Mouse (Mus musculus): ENCODE results near the gene Mus81.
A peak's percentile ranks its signal among the peaks of the same experiment; 100 is the strongest.
"Not testable (repeated sequence)": the region's sequence is repeated elsewhere in the genome, so short reads cannot be mapped to it uniquely, and the experiment has no call there.

Gene Mus81

DNA sequence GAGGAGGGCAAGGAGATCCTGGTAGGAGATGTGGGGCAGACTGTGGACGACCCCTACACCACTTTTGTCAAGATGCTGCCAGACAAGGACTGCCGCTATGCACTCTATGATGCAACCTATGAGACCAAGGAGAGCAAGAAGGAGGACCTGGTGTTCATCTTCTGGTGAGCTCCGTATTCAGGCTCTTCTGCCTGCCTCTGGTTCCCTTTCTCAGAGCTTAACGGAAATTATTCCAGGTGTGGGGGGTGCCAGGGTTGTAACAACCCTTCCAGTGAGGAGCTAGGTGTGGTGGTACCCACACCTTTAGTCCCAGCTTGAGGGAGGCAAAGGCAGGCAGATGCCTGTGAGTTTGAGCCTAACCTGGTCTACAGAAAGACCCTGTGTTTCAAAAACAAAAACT lies 4.4 kb upstream of the Mus81 start:
- no peak for DNase-seq (ENCODE audit: low spot score in 2 of 2)

DNA sequence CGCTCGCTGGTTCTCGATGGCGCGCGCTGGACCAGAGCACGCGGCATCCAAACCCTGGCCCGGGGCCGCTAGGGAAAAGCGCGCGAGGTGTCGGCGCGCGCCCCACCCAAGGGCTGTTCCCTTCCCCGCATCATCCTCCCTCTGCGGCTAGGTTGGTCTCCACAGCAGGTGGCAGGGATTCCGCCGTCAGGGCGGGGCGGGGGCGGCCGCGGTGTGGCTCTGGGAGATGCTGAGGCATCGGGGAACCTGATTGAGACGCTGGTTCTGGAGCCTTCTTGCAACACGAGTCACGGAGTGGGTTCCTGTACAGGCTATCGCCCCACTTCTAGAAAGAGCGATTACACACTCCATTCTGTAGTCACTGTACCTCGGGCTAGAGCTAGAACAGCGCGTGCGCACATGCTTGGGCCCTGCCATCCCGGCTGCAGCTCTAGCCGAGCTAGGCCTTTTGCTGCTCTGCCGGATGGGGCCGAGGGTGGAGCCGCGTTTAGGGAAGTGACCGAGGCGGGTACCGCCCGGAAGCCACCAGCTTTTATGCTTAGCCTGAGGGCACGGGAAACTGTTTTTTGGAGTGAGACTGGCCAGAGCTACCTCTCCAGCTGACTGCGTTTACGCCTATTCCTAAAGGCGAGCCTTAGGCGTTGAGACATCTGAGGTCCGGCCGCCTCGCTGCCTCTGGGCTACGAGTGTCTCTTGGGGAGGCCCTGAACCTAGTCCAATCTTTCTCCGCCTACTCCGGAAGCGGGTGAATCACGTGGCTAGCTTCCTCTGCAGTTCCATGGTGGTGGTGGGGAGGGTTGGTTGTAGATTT lies 2.9 kb upstream of the Mus81 start:
- DNase-seq (ENCODE audit: low spot score in 2 of 2): peak; percentile 76 to 86

DNA sequence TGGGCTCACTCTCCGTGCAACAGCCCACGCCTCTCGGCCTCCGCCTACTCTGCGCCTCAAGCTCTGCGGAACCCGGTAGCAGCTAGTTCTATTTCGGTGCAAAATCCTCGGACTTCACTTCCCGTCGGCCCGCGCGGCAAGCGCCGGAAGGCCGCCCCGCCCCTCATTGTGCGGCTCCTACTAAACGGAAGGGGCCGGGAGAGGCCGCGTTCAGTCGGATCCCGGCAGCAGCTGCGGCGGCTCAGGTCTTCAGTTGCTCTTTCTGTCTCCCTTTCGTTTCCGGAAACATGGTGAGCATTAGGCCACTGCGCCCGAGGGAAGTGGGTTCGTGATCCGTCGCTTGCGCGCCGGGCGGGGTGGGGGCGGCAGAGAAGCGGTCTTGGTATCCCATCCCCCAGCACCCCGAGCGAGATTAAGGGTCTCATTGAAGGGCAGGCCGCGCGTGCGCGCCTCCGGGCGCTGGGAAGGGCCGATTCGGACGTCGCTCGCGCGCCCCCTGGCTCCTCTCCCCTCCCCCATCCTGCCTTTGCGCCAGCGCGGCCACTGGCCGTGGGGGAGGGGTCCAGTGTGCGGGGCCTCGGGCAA lies 2.2 kb upstream of the Mus81 start, which contains the start of gene Cfl1:
Cfl1 (plus strand) TSS at position 143 of the 585 bp plus-strand sequence.
- DNase-seq (ENCODE audit: low spot score in 2 of 2): peak; percentile 87 to 92

DNA sequence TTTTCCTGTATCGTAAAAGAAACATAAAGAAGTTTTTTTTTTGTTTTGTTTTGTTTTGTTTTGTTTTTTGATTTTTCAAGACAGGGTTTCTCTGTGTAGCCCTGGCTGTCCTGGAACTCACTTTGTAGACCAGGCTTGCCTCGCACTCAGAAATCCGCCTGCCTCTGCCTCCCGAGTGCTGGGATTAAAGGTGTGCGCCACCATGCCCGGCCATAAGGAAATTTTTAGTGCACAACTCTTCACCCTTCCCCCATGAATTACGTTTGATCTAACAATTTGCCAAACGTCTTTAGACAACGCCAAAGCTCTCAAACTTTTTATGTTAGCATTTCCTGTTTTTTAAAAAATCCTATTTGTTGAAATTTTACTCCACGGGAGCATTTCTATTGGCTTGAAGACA lies 1.5 kb upstream of the Mus81 start:
- not testable (repeated sequence) for DNase-seq (ENCODE audit: low spot score in 2 of 2)

DNA sequence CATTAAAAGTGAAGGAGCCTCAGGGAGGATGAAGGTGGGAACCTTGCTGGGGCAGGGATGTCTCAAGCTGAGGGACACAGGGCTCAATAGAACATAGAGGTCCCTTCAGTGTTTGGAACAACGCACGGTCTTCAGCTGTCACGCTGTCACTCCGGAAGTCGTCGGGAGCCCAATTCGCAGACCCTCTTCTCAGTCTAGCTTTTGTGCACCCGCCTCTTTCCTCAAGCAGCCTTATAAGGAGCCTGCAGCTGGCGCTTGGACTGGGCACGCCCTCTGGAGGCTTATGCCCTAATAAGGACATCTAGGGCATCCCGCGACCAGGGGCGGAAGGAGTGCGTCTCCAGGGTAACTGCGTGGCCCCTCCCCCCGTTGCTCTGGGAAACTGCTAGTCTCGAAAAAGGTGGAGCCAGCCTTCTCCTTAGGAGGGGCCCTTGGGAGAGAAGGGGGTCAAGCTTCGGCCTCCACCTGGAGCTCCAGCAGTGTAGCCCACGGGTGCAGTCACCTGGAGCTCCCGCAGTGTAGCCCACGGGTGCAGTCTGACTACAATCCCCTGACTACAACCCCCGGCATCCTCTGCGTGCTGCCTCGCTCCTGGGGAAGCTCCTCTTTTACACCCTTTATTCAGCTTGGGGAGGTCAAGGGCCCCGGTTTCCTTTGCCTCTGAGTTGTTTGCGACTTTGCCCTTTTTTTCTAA lies 823 bp upstream of the Mus81 start:
- peak; percentile 97 for DNase-seq (ENCODE audit: low spot score in 2 of 2)

DNA sequence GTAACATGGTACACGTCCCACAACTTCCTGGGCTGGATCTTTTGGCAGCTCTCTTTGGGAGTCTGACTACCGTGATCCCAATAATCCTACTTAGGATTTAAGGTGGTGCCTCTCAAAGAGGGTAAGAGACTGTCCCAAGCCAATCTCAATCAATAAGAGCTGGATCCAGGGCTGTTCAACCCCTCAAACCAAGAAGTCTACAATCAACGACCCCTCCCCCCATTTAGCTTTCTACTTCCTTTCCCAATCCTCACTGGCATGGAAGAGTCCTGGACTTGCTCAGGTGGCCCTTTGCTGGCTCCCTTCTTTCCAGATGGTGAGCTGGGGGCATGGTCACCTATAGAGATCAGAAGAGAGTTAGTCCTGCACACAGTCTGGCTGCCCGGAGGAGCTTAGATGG lies 1.4 kb downstream of the Mus81 start:
- DNase-seq (ENCODE audit: low spot score in 2 of 2): no peak

DNA sequence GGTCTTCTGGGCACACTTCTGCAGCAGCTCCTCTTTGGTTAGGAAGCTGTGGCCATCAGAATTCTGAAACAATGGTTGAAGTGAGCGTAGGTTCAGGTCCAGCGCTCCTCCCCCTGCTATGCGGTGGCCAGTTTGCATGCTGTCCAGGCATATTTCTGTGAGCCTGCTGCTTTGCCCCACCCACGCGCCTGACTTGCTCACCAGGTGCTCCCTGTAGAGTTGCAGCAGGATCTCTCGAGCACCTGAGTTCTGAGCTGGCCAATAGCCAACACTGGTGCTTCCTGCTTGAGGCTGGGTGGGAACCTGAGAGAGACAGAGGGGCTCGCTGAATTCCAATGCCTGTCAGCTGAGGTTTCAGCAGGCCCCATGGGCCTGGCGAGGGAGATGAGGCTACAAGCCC lies 1.9 kb downstream of the Mus81 start:
- DNase-seq (ENCODE audit: low spot score in 2 of 2): no peak

DNA sequence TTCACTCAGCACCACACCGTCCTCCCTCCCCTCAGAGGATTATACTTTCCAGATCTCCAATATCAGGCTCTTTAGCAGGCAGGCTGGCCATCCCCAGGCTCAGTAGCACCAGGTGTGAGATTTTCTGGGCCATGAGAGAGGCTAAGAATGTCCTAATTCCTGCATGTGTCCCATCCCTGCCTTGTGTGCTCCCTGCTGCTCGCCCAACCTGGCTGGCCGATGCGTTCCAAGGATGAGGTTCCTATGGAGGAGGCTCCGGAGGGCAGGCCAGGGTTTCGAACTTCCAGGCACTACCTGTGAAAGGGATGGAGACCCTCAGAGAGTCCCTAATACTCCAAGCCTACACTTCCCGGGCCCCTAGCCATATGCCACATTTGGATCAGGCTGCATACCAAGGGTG lies 2.4 kb downstream of the Mus81 start:
- DNase-seq (ENCODE audit: low spot score in 2 of 2): no peak

DNA sequence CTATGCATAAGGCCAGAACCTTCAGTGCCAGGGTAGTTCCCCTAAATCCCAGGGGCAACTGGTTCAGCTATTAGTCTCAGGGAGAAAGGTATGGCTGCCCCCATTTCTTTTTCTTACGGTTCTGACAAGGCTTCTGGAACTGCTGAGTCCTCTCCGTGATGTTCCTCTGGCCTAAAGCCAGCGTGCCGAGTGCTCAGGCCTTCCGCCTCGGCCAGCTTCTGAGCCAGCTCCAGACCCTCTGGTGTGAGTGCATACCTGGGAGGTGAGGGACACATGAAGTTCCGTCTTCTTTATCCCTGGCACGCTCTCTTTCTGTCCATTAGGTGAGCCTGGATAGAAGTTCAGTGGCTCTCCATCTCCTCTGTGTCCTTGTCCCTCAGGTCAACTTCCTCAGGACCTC lies 2.8 kb downstream of the Mus81 start:
- DNase-seq (ENCODE audit: low spot score in 2 of 2): no peak

DNA sequence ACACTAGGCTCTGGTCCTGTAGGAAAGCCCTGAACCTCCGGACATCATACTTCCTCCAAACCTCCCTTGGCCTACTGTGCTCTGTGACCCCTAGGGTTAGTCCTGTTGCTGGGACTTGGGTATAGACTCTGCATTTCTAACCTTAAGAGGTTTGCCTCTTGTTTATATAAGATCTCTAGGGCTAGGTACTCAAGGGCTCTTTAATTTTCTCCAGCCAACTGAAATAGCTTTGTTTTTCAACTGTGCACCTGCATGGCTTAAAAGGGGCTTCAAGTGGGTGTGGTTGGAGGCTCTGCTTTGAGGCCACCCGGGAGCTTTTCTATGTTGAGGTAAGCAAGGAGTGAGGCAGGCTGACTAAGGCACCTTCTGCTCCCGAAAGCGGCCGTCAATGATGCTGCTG lies 3.7 kb downstream of the Mus81 start:
- DNase-seq (ENCODE audit: low spot score in 2 of 2): no peak

DNA sequence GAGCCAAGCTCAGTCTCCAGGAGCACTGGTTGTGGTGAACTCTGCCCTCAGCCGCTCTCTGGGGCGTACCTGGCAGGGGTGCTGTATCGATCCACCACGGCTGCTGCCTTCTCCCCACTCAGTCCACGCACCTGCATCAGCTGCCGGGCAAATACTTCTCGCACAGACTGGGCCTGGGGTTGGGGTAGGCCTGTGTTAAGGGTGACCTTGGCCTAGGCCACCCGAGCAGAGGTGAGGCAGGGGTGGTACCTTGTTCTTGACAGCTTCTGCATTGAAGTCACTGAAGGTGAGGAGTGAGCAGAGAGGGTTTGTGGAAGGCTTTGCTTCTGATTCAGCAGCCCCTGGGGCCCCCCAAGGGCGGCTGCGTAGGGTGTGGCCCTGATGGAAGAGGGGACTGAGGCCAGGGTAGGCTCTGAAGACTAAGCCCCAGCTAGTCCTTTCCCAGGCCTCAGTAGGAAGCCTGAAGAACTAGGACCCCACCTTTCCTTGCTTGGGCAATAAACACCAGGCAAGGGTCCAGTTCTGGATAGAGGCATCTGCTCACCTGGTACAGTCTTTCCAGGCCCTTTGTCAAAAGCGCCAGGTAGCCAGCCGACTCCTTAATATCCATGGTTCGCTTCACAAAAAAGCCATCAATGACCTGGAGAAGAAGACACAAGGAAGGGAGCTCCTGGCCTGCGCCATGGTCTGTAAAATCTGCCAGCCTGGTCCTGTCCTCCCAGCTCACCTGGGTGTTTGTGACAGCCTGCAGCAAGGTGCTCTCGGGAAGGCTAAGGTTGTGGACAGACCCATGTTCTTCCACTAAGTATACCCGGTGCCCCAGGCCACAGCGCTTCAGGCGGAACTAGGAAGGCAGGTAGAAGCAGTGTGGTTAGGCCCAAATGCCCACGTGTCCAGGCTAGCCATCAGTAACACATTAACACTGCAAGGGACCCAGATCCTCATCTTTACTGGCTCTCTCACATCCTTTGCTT lies 4.5 kb downstream of the Mus81 start:
- no peak for DNase-seq (ENCODE audit: low spot score in 2 of 2)

DNA sequence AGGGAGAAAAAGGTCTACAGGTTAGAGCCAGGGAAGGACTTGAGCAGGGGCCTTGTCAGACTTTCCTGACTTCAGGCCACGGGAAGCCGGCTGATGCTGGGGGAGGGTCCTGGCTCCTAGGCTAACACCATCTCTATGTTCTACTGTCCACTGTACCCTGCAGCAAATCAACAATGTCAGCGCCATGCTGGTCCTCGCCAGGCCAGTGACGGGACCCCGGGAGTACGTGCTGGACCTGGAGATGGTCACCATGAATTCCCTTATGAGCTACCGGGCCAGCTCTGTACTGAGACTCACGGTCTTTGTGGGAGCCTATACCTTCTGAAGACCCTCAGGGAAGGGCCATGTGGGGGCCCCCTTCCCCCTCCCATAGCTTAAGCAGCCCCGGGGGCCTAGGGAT lies 6.8 kb downstream of the Mus81 start:
- DNase-seq (ENCODE audit: low spot score in 2 of 2): no peak

DNA sequence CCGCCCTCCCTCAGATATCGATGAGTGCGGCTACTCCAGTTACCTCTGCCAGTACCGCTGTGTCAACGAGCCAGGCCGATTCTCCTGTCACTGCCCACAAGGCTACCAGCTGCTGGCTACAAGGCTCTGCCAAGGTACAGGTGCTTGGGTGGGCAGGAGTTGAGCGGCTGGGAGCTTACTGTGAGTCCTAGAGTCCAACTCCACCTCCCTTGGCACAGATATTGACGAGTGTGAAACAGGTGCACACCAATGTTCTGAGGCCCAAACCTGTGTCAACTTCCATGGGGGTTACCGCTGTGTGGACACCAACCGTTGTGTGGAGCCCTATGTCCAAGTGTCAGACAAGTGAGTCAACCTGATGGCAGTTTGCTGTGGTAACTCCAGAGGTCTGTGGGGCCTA lies 8.2 kb downstream of the Mus81 start:
- no peak for DNase-seq (ENCODE audit: low spot score in 2 of 2)

DNA sequence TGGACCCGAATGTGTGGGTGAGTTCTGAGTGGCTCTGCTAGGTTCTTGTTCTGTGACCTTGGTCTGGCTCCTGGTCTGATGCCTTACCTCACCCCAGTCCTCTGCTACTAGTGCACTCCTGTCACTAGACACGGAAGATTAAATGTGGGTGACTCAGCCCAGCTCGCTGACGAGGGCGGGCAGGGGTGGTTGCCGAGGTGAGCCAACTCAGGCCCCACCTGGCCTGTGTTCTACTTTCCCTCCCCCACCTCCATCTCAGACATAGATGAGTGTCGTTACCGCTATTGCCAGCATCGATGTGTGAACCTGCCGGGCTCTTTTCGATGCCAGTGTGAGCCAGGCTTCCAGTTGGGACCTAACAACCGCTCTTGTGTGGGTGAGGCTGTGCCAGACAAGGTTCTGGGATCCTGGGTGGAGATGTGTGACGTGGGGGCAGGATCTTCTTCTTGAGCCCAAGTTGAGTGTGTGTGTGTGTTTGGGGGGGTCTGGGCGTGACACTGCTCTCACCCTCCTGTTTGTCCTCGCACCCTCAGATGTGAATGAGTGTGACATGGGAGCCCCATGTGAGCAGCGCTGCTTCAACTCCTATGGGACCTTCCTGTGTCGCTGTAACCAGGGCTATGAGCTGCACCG lies 10.4 kb downstream of the Mus81 start:
- peak in 1 of 2 experiments; percentile 36 for DNase-seq (ENCODE audit: low spot score in 2 of 2)

DNA sequence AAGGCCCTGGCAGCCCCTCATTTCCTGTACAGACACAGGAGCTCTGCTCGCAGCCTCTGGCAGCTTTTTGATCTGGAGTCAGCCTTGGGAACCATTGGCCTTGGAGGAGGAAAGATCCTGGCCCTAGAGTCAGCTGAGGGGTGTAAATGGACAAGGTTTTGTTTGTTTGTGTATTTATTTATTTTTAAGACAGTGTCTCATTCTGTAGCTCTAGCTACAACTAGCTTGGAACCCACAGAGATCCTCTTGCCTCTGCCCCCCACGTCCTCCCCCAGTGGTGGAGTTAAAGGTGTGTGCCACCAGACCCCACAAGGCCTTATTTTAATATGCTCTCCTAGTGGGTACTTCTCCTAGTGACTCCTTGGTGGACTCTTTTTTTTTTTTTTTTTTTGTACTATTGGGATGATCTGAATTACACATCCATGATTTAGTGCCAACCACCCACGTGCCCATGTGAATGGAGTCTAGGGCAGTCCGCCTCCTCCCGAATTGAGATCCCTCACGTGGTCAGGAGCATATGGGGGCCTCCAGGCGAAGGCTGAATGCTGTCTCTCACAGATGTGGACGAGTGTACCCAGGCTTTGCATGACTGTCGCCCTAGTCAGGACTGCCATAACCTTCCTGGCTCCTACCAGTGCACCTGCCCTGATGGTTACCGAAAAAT lies 11.1 kb downstream of the Mus81 start:
- DNase-seq (ENCODE audit: low spot score in 2 of 2): no peak

DNA sequence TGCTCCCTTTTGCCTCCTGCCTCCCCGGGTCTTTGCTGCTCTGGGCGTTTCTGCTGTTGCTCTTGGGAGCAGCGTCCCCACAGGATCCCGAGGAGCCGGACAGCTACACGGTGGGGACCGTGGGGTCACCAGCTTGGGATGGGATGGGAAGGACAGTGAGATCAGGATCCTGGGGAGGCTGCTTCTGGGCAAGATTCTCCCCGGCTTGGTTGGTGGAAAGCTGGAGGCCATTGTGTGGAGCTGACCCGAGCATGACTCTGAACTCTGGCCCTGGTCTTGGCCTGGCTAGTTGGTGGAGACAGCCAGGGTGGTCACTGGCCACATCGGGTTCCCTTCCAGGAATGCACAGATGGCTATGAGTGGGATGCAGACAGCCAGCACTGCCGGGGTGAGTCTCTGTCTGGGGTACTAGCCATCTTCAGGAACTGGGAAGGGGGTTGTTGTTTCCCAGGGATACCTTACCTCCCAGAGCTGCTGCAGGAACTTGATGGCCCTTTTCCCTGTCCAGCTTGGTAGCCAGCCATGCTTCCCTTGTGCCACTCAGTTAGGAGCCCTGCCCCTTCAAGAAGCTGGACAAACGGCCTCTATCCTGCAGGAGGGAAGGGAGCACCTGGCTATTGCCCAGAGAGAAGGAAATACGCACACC lies 13.0 kb downstream of the Mus81 start:
- no peak for DNase-seq (ENCODE audit: low spot score in 2 of 2)

DNA sequence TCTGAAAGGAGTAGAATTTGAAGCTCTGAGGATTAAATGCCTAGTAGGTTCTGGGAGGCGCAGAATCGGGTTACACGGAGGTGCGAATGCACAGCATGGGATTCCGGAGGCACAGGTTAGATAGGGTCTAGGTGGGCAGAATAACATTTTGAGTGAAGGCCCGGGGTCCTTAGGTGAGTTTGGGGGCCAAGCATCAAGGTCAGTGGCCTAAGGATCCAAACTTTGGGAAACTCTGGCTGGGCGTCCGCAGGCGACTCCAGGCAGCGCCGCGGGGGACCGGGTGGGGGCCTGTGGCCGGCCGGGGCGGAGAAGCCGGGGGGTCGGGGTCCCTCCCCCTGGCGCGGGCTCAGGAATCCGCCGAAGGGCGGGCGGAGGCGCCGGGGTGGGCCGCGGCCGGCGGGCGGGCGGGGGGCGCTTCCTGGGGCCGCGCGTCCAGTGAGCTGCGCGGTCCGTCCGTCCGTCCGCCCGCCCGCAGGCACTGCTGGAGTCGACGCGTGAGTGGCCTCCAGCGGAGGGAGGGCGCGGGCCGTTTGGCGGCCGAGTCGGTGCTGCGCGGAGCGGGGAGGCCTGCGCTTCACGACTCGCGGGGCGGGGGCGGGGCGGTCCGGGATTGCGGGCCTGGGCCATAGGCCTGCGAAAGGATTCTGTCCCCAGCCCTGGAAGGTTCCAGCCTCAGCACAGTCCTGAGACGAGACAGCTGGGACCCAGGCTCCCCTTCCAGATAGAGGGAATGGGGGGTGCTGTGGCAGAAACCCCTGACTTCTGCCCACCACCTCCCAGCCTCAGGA lies 13.7 kb downstream of the Mus81 start:
- peak in 1 of 2 experiments; percentile 30 for DNase-seq (ENCODE audit: low spot score in 2 of 2)

DNA sequence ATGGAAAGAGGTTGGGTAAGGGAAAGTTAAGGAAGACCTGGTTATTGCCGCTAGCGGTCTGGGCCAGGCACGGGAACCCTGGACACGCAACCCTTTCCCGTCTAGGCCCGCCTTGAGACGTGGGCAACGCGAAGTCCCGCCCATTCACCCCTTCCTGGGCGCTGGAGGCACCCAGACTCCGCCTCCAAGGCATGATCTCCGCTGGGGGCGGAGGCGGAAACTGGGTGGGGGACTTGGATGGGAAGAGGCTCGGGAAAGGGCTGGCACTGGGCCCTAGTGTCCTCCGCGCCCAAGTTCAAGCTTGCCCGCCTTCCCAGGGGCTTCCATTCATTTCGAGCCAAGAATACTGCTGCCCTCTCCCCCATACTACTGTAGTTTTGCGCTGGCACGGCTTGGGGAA lies 14.5 kb downstream of the Mus81 start, which contains the start of gene Efemp2:
Efemp2 (plus strand) TSS at position 235 of the 400 bp plus-strand sequence.
- DNase-seq (ENCODE audit: low spot score in 2 of 2): peak; percentile 72 to 82

DNA sequence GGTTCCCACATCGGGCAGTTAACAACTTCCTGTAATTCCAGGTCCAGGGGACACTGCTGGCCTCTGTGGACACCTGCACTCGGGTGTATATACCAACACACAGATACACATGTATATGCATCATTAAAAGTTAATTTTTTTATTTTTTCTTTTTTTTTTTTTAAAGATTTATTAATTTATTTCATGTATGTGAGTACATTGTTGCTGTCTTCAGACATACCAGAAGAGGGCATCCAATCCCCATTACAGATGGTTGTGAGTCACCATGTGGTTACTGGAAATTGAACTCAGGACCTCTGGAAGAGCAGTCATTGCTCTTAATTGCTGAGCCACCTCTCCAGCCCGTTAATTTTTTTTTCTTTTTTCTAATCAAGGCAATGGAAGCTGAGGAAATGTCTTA lies 15.3 kb downstream of the Mus81 start:
- no peak for DNase-seq (ENCODE audit: low spot score in 2 of 2)
